Mouse (Mus musculus) G1E (cell line): Measurements from ENCODE around the gene Epo.

ENCODE experiments used
- CTCF ChIP-seq: IDR thresholded peaks from 2 replicates; pipeline ENCODE4 v1.5.1; 2012; ENCODE audit warnings: low read depth, low read length, inconsistent platforms, mixed read lengths
- GATA1 ChIP-seq: IDR thresholded peaks from 2 replicates; pipeline ENCODE4 v1.6.1; 2012; ENCODE audit warnings: borderline replicate concordance, low read length, inconsistent platforms, mixed read lengths
- GATA2 ChIP-seq: IDR thresholded peaks from 2 replicates; pipeline ENCODE4 v1.6.1; 2012; ENCODE audit warnings: low read depth, low read length, inconsistent platforms, borderline replicate concordance
- POLR2AphosphoS5 ChIP-seq: IDR thresholded peaks from 2 replicates; pipeline ENCODE4 v1.6.1; 2012; ENCODE audit warnings: low read depth, low read length, inconsistent platforms; ENCODE audit not compliant: insufficient replicate concordance
- TAL1 ChIP-seq: conservative IDR thresholded peaks from 2 replicates; pipeline ENCODE4 v1.6.1; 2012; ENCODE audit warnings: low read depth, low read length, inconsistent platforms, mixed read lengths

DNA sequence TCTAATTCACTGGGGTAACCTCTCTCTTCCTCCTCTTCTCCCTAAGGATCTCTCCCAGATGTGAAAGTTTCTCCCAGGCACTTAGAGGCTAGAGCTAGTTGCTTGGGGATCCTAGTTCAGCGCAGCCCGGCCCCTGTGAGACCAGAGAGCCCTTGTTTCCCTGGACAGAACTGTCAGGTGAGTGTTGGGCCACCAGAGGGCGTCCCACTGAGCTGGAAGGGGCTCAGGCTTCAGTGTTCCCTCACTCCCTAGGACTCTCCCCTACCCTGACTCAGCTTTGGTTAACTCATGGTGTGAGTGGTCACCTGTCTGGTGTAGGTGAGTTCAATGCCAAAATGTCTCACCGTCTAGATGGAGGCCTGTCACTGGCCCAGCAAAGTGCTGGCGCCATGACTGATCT is 14.6 kb downstream of the Epo start, which contains the start of gene Gigyf1:
- TF ChIP-seq CTCF (peak; percentile 46; the same call in 1 of the 2 replicates), POLR2AphosphoS5 (no peak), GATA1 (no peak), TAL1 (no peak), GATA2 (no peak)
